Mouse (Mus musculus) cortical plate, adult 2 months (tissue): ENCODE results near the gene Iffo2.

Experiments used
- CTCF ChIP-seq: fragments of 200-500 bp; IDR thresholded peaks from 2 replicates; pipeline ENCODE4 v1.5.1; 2011; ENCODE audit warnings: mild to moderate bottlenecking, control low read depth, low read length; ENCODE audit not compliant: insufficient read depth; ENCODE audit errors: extremely low read depth
- POLR2A ChIP-seq: fragments of 200-500 bp; IDR thresholded peaks from 2 replicates; pipeline ENCODE4 v1.6.1; 2011; ENCODE audit warnings: mild to moderate bottlenecking, low read length, control low read depth; ENCODE audit not compliant: insufficient read depth; ENCODE audit errors: extremely low read depth

GRCm38 (mm10) chr4:139577006-139577405 is 46.7 kb downstream of the Iffo2 start:
- TF ChIP-seq CTCF (no peak), POLR2A (no peak)
